Mouse (Mus musculus): Measurements from ENCODE around the gene Zscan26. TPM values are rescaled to one million over a fixed set of nuclear protein-coding genes. Genes with fewer than 3 reads are reported as not detected.

Zscan26 gene
- total RNA-seq, 2 experiments from 2014 or later: 17.1 to 18.7 TPM

GRCm38 (mm10) chr13:21435476-21435875, 18.1 kb downstream of the Zscan26 start:
- ATAC-seq (replicated peaks; ENCODE audit: poor library complexity): no peak

- ATAC-seq (replicated peaks; ENCODE audit: poor library complexity): no peak
Measured at GRCm38 (mm10) chr13:21427631-21428030, 25.9 kb downstream of the Zscan26 start.

- no peak for ATAC-seq (replicated peaks; ENCODE audit: poor library complexity)
Measured at GRCm38 (mm10) chr13:21423301-21423700, 30.2 kb downstream of the Zscan26 start.

GRCm38 (mm10) chr13:21418865-21419264, 34.7 kb downstream of the Zscan26 start:
- peak; percentile 85 for ATAC-seq (replicated peaks; ENCODE audit: poor library complexity)

GRCm38 (mm10) chr13:21417298-21418010, 36.1 kb downstream of the Zscan26 start:
- no peak for ATAC-seq (replicated peaks; ENCODE audit: poor library complexity)

GRCm38 (mm10) chr13:21415750-21416149, 37.8 kb downstream of the Zscan26 start:
- no peak for ATAC-seq (replicated peaks; ENCODE audit: poor library complexity)

GRCm38 (mm10) chr13:21415266-21415665, 38.3 kb downstream of the Zscan26 start:
- ATAC-seq (replicated peaks; ENCODE audit: poor library complexity): peak; percentile 59; the same call in 1 of the 2 replicates

- ATAC-seq (replicated peaks; ENCODE audit: poor library complexity): no peak; the same call in 1 of the 2 replicates
Measured at GRCm38 (mm10) chr13:21414231-21415212, 39.0 kb downstream of the Zscan26 start.

- ATAC-seq (replicated peaks; ENCODE audit: poor library complexity): no peak
Measured at GRCm38 (mm10) chr13:21408805-21409459, 44.6 kb downstream of the Zscan26 start.

- peak; percentile 96 for ATAC-seq (replicated peaks; ENCODE audit: poor library complexity)
Measured at GRCm38 (mm10) chr13:21407969-21408804, 45.3 kb downstream of the Zscan26 start.

- ATAC-seq (replicated peaks; ENCODE audit: poor library complexity): no peak
Measured at GRCm38 (mm10) chr13:21407341-21407740, 46.2 kb downstream of the Zscan26 start.

- ATAC-seq (replicated peaks; ENCODE audit: poor library complexity): peak; percentile 38
Measured at GRCm38 (mm10) chr13:21402848-21403247, 50.7 kb downstream of the Zscan26 start.

GRCm38 (mm10) chr13:21402287-21402846, 51.2 kb downstream of the Zscan26 start, which contains the start of gene Zkscan3:
TSS of gene Zkscan3 (minus strand) at chr13:21402755.
- ATAC-seq (replicated peaks; ENCODE audit: poor library complexity): peak; percentile 99

GRCm38 (mm10) chr13:21401636-21402286, 51.8 kb downstream of the Zscan26 start:
- peak; percentile 32; the same call in 1 of the 2 replicates for ATAC-seq (replicated peaks; ENCODE audit: poor library complexity)

- no peak for ATAC-seq (replicated peaks; ENCODE audit: poor library complexity)
Measured at GRCm38 (mm10) chr13:21401166-21401565, 52.4 kb downstream of the Zscan26 start.

GRCm38 (mm10) chr13:21397486-21397885, 56.0 kb downstream of the Zscan26 start:
- ATAC-seq (replicated peaks; ENCODE audit: poor library complexity): no peak

GRCm38 (mm10) chr13:21396048-21396447, 57.5 kb downstream of the Zscan26 start:
- peak; percentile 20; the same call in 1 of the 2 replicates for ATAC-seq (replicated peaks; ENCODE audit: poor library complexity)

- no peak for ATAC-seq (replicated peaks; ENCODE audit: poor library complexity)
Measured at GRCm38 (mm10) chr13:21395623-21396022, 57.9 kb downstream of the Zscan26 start.

GRCm38 (mm10) chr13:21395211-21395610, 58.3 kb downstream of the Zscan26 start:
- no peak for ATAC-seq (replicated peaks; ENCODE audit: poor library complexity)
